Mouse (Mus musculus): ENCODE data around the gene Gcn1l1.

DNA sequence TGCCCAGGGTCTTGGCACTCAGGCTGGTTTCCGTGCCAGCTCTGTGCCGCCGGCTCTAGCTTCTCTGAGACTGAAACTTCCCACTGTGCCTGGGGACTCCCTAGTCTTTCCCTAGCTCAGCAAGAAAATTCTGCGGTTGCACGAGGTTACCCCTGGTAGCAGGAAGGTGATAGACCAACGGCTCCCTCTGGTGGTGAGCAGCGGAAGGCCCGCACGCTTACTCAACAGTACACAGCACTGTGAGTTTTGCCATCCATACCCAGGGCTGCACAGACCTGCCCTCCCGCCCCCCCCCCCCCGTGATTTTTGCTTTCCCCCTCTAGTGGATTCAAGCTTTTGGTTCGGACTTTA is 26.4 kb upstream of the Gcn1l1 start:
- TF ChIP-seq POLR2A (IDR thresholded peaks at IDR 0.05; ENCODE audit: low read depth, low read length) (no peak), CTCF (conservative IDR thresholded peaks at IDR 0.05; ENCODE audit: insufficient read depth, insufficient read length, low read depth, low read length) (peak; percentile 95)
